Mouse (Mus musculus): ENCODE measurements around the gene Atp2a3. TPM values are rescaled to one million over a fixed set of nuclear protein-coding genes. Genes with fewer than 3 reads are reported as not detected.
A peak's percentile ranks its signal among the peaks of the same experiment; 100 is the strongest.

Atp2a3 gene
- total and polyA plus RNA-seq, 2 experiments: 0.46 to 2.8 TPM

DNA sequence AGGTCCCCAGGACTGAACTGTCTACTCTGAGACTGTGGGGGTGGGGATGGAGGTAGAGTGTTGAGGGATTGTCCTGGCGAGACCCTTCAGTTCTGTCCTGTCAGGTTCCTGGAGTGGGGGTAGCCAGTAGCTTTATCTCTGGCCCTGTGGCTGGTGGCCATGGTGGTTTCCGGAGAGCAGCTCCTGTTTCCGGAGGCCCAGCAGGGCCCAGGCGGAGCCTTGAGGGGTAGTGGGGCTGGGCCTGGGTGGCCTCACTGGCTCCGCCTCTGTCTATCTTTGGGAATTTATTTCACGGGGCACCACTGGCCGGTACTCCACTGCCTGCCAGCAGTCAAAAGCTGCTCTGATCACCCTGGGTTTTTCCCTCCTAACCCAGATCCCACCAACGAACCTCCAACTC, 37.8 kb downstream of the Atp2a3 start, which contains the start of gene P2rx1:
Gene P2rx1, plus strand, starts transcription at position 333 of the 400 bp plus-strand sequence.
- no peaks in the 10 kb centered on the region for H3K4me1 ChIP-seq (ENCODE audit: control insufficient read depth, insufficient read depth, low read length)
- H3K27me3 ChIP-seq (ENCODE audit: control insufficient read depth, insufficient read depth, low read length): no peaks in the 10 kb centered on the region; the same call in 1 of the 2 replicates
- H3K36me3 ChIP-seq (ENCODE audit: control insufficient read depth, insufficient read depth, low read length): no peaks in the 10 kb centered on the region
- no peak within 1 kb of the TSS for H3K27ac ChIP-seq (replicated peaks; ENCODE audit: insufficient read depth, low read depth, low read length)
- no peak within 1 kb of the TSS for H3K9ac ChIP-seq (ENCODE audit: low read depth, low read length)
- TF ChIP-seq CTCF (IDR thresholded peaks at IDR 0.05; ENCODE audit: low read depth, low read length) (no peak), POLR2A (IDR thresholded peaks at IDR 0.05; ENCODE audit: extremely low read depth, insufficient read depth, low read length) (no peak)
- no peak within 1 kb of the TSS for H3K4me3 ChIP-seq (ENCODE audit: insufficient read depth, low read depth, low read length)
- 48% methylated on average over 8 of the region's 8 CpGs for WGBS
- no peak for DNase-seq (ENCODE audit: extremely low read depth, low read depth, low spot score)
- H3K79me2 ChIP-seq (ENCODE audit: control insufficient read depth, insufficient read depth, low read length): no peaks in the 10 kb centered on the region

DNA sequence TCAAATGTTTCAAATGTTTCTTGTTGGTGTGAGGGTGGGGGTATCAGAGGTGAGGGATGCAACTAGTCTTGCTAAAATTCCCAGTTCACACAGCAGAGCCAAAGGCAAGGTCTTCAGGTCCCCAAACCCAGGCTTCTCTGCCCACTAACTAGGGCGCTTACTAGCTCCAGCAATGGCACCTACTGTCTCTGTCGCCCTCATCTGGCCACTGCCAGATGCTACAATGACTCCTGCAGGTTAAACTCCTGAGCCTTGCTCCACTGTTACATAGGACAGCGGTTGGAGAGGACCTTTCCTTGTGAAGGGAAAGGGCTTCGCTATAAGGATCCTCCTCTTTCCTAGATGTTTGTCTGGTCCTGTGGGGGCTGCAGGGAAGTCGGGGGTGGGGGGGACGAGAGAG, 40.1 kb downstream of the Atp2a3 start:
- peak; percentile 22 for DNase-seq (ENCODE audit: extremely low read depth, low read depth, low spot score)
- Histone ChIP-seq H3K27ac (replicated peaks; ENCODE audit: insufficient read depth, low read depth, low read length) (no peak overlapping the region), H3K4me1 (ENCODE audit: control insufficient read depth, insufficient read depth, low read length) (no peaks in the 10 kb centered on the region), H3K27me3 (ENCODE audit: control insufficient read depth, insufficient read depth, low read length) (no peaks in the 10 kb centered on the region), H3K36me3 (ENCODE audit: control insufficient read depth, insufficient read depth, low read length) (no peaks in the 10 kb centered on the region), H3K9ac (ENCODE audit: low read depth, low read length) (no peak overlapping the region), H3K4me3 (ENCODE audit: insufficient read depth, low read depth, low read length) (no peak overlapping the region), H3K79me2 (ENCODE audit: control insufficient read depth, insufficient read depth, low read length) (no peaks in the 10 kb centered on the region)
- 15% methylated on average over 6 of the region's 6 CpGs for WGBS
- peak; percentile 90 for TF ChIP-seq CTCF (IDR thresholded peaks at IDR 0.05; ENCODE audit: low read depth, low read length)
- no peak for TF ChIP-seq POLR2A (IDR thresholded peaks at IDR 0.05; ENCODE audit: extremely low read depth, insufficient read depth, low read length)

DNA sequence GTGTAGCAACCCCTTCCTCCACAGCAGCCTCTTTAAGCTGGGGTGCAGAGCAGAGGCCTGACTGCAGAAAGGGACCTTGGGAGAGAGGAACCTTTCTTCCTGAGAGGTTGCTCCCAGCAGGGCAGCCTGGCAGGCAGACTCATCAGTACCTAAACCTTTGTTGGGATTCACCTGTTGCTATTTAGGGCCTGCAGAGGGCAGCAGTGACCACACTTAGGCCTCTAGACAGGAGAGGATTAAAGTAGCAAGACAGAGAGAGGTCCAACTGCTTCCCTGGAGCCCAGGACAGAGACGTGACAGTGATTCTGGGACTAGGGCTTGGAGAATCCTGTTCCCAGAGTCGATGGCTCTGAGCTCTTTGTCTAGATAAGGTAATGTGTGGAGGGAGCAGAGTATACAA, 45.4 kb downstream of the Atp2a3 start:
- H3K4me1 ChIP-seq (ENCODE audit: control insufficient read depth, insufficient read depth, low read length): no peaks in the 10 kb centered on the region
- 2% methylated on average over 2 of the region's 2 CpGs for WGBS
- TF ChIP-seq CTCF (IDR thresholded peaks at IDR 0.05; ENCODE audit: low read depth, low read length) (peak; percentile 83), POLR2A (IDR thresholded peaks at IDR 0.05; ENCODE audit: extremely low read depth, insufficient read depth, low read length) (no peak)
- H3K27ac ChIP-seq (replicated peaks; ENCODE audit: insufficient read depth, low read depth, low read length): no peak overlapping the region
- no peaks in the 10 kb centered on the region for H3K36me3 ChIP-seq (ENCODE audit: control insufficient read depth, insufficient read depth, low read length)
- peak; percentile 62 for DNase-seq (ENCODE audit: extremely low read depth, low read depth, low spot score)
- H3K9ac ChIP-seq (ENCODE audit: low read depth, low read length): no peak overlapping the region
- H3K4me3 ChIP-seq (ENCODE audit: insufficient read depth, low read depth, low read length): no peak overlapping the region
- no peaks in the 10 kb centered on the region for H3K27me3 ChIP-seq (ENCODE audit: control insufficient read depth, insufficient read depth, low read length)
- H3K79me2 ChIP-seq (ENCODE audit: control insufficient read depth, insufficient read depth, low read length): no peaks in the 10 kb centered on the region

DNA sequence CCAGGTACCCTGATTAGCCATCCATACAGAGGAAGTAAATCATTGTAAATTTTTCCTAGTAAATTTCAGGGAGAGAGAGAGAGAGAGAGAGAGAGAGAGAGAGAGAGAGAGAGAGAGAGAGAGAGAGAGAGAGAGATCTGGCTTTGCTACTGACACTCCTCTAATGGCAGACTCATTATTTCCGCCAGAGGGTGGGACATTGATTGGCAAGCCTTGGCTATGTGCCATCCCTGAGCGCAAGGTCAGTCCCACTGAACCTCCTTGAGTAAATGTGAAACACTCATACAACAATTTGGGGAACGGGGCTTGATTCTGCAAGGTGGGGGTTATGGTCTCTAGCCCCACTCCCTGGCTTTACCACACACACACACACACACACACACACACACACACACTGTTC, 46.1 kb downstream of the Atp2a3 start:
- DNase-seq (ENCODE audit: extremely low read depth, low read depth, low spot score): no peak
- H3K4me1 ChIP-seq (ENCODE audit: control insufficient read depth, insufficient read depth, low read length): no peaks in the 10 kb centered on the region
- WGBS: 23% methylated on average over 3 of the region's 3 CpGs
- no peak overlapping the region for H3K4me3 ChIP-seq (ENCODE audit: insufficient read depth, low read depth, low read length)
- H3K36me3 ChIP-seq (ENCODE audit: control insufficient read depth, insufficient read depth, low read length): no peaks in the 10 kb centered on the region
- no peak overlapping the region for H3K9ac ChIP-seq (ENCODE audit: low read depth, low read length)
- TF ChIP-seq POLR2A (IDR thresholded peaks at IDR 0.05; ENCODE audit: extremely low read depth, insufficient read depth, low read length): no peak
- no peak for TF ChIP-seq CTCF (IDR thresholded peaks at IDR 0.05; ENCODE audit: low read depth, low read length)
- no peak overlapping the region for H3K27ac ChIP-seq (replicated peaks; ENCODE audit: insufficient read depth, low read depth, low read length)
- no peaks in the 10 kb centered on the region for H3K27me3 ChIP-seq (ENCODE audit: control insufficient read depth, insufficient read depth, low read length)
- H3K79me2 ChIP-seq (ENCODE audit: control insufficient read depth, insufficient read depth, low read length): no peaks in the 10 kb centered on the region

DNA sequence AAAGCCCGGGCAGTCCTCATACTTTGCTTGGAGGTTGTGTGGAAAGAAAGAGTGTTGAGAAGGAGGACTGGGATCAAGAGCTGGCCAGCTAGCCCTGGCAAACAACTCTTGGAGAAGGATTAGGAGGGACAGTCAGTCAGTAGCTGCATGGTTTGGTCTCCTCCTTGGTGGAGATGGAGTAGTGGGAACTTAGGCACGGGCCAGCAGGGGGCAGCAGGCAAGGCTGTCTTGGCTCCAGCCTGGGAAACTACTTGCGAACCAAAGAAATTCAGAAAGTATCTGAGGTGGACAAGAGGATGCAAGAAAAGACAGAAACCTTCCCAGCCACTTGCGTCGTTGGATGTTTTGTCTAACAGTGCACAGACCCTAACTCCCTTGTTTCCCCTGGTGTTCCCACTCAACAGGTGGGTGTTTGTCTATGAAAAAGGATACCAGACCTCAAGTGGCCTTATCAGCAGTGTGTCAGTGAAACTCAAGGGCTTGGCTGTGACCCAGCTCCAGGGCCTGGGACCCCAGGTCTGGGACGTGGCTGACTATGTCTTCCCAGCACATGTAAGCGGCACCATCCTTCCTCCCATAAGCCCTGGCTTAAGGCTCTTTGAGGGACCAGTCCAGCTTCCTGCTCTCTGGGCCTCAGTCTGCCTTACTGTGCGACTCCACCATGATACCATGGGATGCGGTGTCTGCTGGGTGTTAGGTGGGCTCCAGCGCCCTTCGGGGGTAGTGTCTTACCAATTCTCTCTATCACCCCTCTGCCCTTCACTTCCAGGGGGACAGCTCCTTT, 46.9 kb downstream of the Atp2a3 start:
- 53% methylated on average over 11 of the region's 11 CpGs for WGBS
- H3K4me1 ChIP-seq (ENCODE audit: control insufficient read depth, insufficient read depth, low read length): no peaks in the 10 kb centered on the region
- H3K9ac ChIP-seq (ENCODE audit: low read depth, low read length): no peak overlapping the region
- no peaks in the 10 kb centered on the region for H3K79me2 ChIP-seq (ENCODE audit: control insufficient read depth, insufficient read depth, low read length)
- no peak for DNase-seq (ENCODE audit: extremely low read depth, low read depth, low spot score)
- no peaks in the 10 kb centered on the region for H3K27me3 ChIP-seq (ENCODE audit: control insufficient read depth, insufficient read depth, low read length)
- H3K27ac ChIP-seq (replicated peaks; ENCODE audit: insufficient read depth, low read depth, low read length): no peak overlapping the region
- H3K4me3 ChIP-seq (ENCODE audit: insufficient read depth, low read depth, low read length): no peak overlapping the region
- no peaks in the 10 kb centered on the region for H3K36me3 ChIP-seq (ENCODE audit: control insufficient read depth, insufficient read depth, low read length)
- TF ChIP-seq CTCF (IDR thresholded peaks at IDR 0.05; ENCODE audit: low read depth, low read length) (peak; percentile 87), POLR2A (IDR thresholded peaks at IDR 0.05; ENCODE audit: extremely low read depth, insufficient read depth, low read length) (no peak)

DNA sequence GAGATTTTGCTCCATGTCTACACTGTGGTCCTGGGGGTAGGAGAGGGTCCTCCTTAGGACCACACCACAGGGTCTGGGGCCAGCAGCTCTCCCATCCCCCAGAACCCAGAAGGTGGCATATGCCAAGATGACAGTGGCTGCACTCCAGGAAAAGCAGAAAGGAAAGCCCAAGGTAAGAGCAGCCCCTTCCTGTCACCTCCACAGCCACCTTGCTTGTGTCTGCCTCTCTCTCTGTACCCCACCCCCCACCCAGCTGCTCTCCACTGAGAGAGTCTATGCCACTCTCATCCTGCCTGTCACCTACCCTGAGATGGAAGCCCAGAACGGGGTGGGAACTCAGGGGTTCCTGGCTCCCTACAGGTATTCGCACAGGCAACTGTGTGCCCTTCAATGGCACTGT, 47.9 kb downstream of the Atp2a3 start:
- Histone ChIP-seq H3K4me1 (ENCODE audit: control insufficient read depth, insufficient read depth, low read length) (no peaks in the 10 kb centered on the region), H3K4me3 (ENCODE audit: insufficient read depth, low read depth, low read length) (no peak overlapping the region), H3K27me3 (ENCODE audit: control insufficient read depth, insufficient read depth, low read length) (no peaks in the 10 kb centered on the region), H3K27ac (replicated peaks; ENCODE audit: insufficient read depth, low read depth, low read length) (no peak overlapping the region), H3K36me3 (ENCODE audit: control insufficient read depth, insufficient read depth, low read length) (no peaks in the 10 kb centered on the region), H3K9ac (ENCODE audit: low read depth, low read length) (no peak overlapping the region), H3K79me2 (ENCODE audit: control insufficient read depth, insufficient read depth, low read length) (no peaks in the 10 kb centered on the region)
- TF ChIP-seq CTCF (IDR thresholded peaks at IDR 0.05; ENCODE audit: low read depth, low read length) (no peak), POLR2A (IDR thresholded peaks at IDR 0.05; ENCODE audit: extremely low read depth, insufficient read depth, low read length) (no peak)
- no peak for DNase-seq (ENCODE audit: extremely low read depth, low read depth, low spot score)
- WGBS: 66% methylated on average over 2 of the region's 2 CpGs

Measured in liver, adult 2 months (tissue).